Mouse (Mus musculus): ENCODE measurements at regions not wholly inside any gene's neighbourhood (a gene's known extent, or its start where the extent isn't known, plus 50 kb on each side); places are given as distances from the start of the nearest gene placed in this dataset.

GRCm38 (mm10) chr13:41550246-41550900 lies 55.3 kb upstream of the Tmem170b start:
- TF ChIP-seq CTCF (IDR thresholded peaks at IDR 0.05; ENCODE audit: borderline replicate concordance, insufficient read depth, low read length) (no peak), POLR2A (IDR thresholded peaks at IDR 0.05; ENCODE audit: low read depth, low read length) (no peak)

All from embryonic fibroblast, embryonic 13.5 days (primary cell).